Mouse (Mus musculus) heart, adult 2 months (tissue): Measurements from ENCODE around the gene Lrrc38.

ENCODE experiments used
- CTCF ChIP-seq: fragments of 200-600 bp; IDR thresholded peaks from 2 replicates; pipeline ENCODE4 v1.8.1; 2022; ENCODE audit warnings: antibody characterized with exemption, mild to moderate bottlenecking, moderate library complexity
- EP300 ChIP-seq: fragments of 200-500 bp; IDR thresholded peaks from 2 replicates; pipeline ENCODE4 v1.6.1; 2011; ENCODE audit warnings: low read depth, low read length, control low read depth; ENCODE audit not compliant: insufficient read depth
- POLR2A ChIP-seq: fragments of 200-500 bp; IDR thresholded peaks from 2 replicates; pipeline ENCODE4 v1.6.1; 2011; ENCODE audit warnings: mild to moderate bottlenecking, low read depth, low read length, control low read depth; ENCODE audit not compliant: insufficient read depth

DNA sequence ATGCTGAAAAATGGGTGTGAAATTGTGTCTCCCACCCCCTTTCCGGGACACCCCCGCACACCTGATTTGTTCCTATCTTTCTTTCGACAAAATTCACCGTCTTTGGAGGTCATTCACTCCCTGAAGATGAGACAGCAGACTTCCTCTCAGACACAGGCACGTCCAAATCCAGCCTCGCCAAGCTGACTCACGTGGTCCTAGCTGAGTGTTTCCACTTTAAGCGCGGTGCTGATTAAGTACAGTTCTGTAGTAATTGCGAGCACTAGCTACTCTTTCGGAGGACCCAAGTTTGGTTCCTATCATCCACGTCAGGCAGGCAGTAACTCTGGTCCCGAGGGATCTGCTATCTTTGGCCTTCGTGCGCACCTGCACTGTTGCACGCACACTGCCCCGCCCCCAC lies 14.6 kb upstream of the Lrrc38 start:
- TF ChIP-seq EP300 (no peak), CTCF (no peak), POLR2A (no peak)
